Mouse (Mus musculus) erythroblast, embryonic 14.5 days (primary cell): ENCODE results near the gene Slco3a1.

Source experiments
- GATA1 ChIP-seq: IDR thresholded peaks from 2 replicates; pipeline ENCODE4 v1.6.1; 2012; ENCODE audit warnings: low read length, inconsistent platforms, mixed read lengths
- TAL1 ChIP-seq: IDR thresholded peaks from 3 replicates; pipeline ENCODE4 v1.6.1; 2012; ENCODE audit warnings: low read length, inconsistent platforms, mixed read lengths

DNA sequence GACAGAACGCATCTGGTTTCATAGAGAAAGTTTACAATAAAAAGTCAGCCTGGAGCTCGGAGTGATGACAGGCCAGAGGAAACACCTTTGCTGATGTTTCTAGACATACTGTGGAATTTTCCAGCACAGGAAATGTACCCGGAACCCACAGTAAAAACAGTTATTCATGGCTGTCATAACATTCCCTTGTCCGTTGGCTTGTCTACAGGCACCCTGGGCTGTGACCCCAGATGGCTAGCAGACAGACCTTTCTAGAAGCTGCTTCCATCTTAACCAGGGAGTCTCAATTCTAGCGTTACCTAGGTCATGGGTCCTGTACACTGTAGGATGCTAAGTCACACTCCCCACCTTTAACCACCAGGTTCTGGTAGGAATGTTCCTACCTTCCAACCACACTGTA, 95.3 kb downstream of the Slco3a1 start:
- TF ChIP-seq GATA1 (no peak), TAL1 (no peak)
